Mouse (Mus musculus): ENCODE measurements at regions not wholly inside any gene's neighbourhood (a gene's known extent, or its start where the extent isn't known, plus 50 kb on each side); places are given as distances from the start of the nearest gene placed in this dataset.
"Not testable (repeated sequence)": the region's sequence is repeated elsewhere in the genome, so short reads cannot be mapped to it uniquely, and the experiment has no call there.

GRCm38 (mm10) chr2:109791921-109792320, 98.7 kb upstream of the Lin7c start:
- not testable (repeated sequence) for H3K27me3 ChIP-seq (ENCODE audit: control insufficient read depth, insufficient read depth, insufficient read length); H3K79me2 ChIP-seq (ENCODE audit: control insufficient read depth, insufficient read depth); H3ac ChIP-seq (ENCODE audit: control insufficient read depth, insufficient read length, low read depth); H3K4me3 ChIP-seq (ENCODE audit: insufficient read depth, poor library complexity, severe bottlenecking); H3K36me3 ChIP-seq (ENCODE audit: control insufficient read depth, insufficient read depth); H3K79me3 ChIP-seq (ENCODE audit: low read depth)

DNA sequence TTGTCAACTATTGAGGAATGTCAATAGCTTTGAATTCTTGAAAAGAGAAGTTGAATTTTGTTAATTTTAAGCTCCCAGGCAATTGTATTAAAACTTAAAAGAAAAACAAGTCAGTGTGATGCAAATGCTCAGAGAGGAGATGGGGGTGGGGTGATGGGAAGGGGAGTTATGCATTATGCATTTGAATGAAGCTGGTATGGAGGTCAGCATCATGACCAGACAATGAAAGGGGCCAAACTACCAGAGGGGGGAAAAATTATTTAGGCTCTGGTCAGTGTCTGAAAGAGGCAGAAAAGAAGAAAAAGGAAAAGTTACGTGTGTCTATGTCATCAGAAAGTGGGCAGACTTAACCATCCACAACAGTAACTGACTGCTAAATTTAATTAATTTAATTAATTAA, 73.7 kb upstream of the Lin7c start:
- H3K36me3 ChIP-seq (ENCODE audit: control insufficient read depth, insufficient read depth) = no peaks in the 10 kb centered on the region
- H3K27me3 ChIP-seq (ENCODE audit: control insufficient read depth, insufficient read depth, insufficient read length) = no peaks in the 10 kb centered on the region
- H3K79me3 ChIP-seq (ENCODE audit: low read depth) = no peaks in the 10 kb centered on the region
- TF ChIP-seq USF1 (IDR thresholded peaks at IDR 0.05; ENCODE audit: low read depth) = no peak
- TF ChIP-seq CEBPB (IDR thresholded peaks at IDR 0.05; ENCODE audit: low read depth) = no peak
- TF ChIP-seq FOSL1 (IDR thresholded peaks at IDR 0.05; ENCODE audit: insufficient read depth, low read length, poor library complexity, severe bottlenecking) = no peak
- no peak for TF ChIP-seq MYOD1 (IDR thresholded peaks at IDR 0.05; ENCODE audit: control insufficient read depth, insufficient read length, low read depth)
- no peak for TF ChIP-seq MYOG (IDR thresholded peaks at IDR 0.05; ENCODE audit: control insufficient read depth, extremely low read depth, insufficient read length)
- no peak for TF ChIP-seq CTCF (IDR thresholded peaks at IDR 0.05; ENCODE audit: control insufficient read depth, insufficient read depth, insufficient read length)
- no peak for TF ChIP-seq MAX (IDR thresholded peaks at IDR 0.05)
- no peak overlapping the region for H3ac ChIP-seq (ENCODE audit: control insufficient read depth, insufficient read length, low read depth)
- no peak overlapping the region for H3K4me3 ChIP-seq (ENCODE audit: insufficient read depth, poor library complexity, severe bottlenecking)
- H3K79me2 ChIP-seq (ENCODE audit: control insufficient read depth, insufficient read depth) = no peaks in the 10 kb centered on the region

GRCm38 (mm10) chr2:109820357-109820756, 70.3 kb upstream of the Lin7c start:
- no peak overlapping the region for H3ac ChIP-seq (ENCODE audit: control insufficient read depth, insufficient read length, low read depth)
- TF ChIP-seq FOSL1 (IDR thresholded peaks at IDR 0.05; ENCODE audit: insufficient read depth, low read length, poor library complexity, severe bottlenecking) (no peak), USF1 (IDR thresholded peaks at IDR 0.05; ENCODE audit: low read depth) (no peak), CEBPB (IDR thresholded peaks at IDR 0.05; ENCODE audit: low read depth) (no peak), MYOD1 (IDR thresholded peaks at IDR 0.05; ENCODE audit: control insufficient read depth, insufficient read length, low read depth) (no peak), MYOG (IDR thresholded peaks at IDR 0.05; ENCODE audit: control insufficient read depth, extremely low read depth, insufficient read length) (no peak), CTCF (IDR thresholded peaks at IDR 0.05; ENCODE audit: control insufficient read depth, insufficient read depth, insufficient read length) (no peak)
- H3K79me2 ChIP-seq (ENCODE audit: control insufficient read depth, insufficient read depth) = no peaks in the 10 kb centered on the region

GRCm38 (mm10) chr2:109820869-109821268, 69.8 kb upstream of the Lin7c start:
- Histone ChIP-seq H3K4me3 (ENCODE audit: insufficient read depth, poor library complexity, severe bottlenecking) (no peak overlapping the region), H3K27me3 (ENCODE audit: control insufficient read depth, insufficient read depth, insufficient read length) (no peaks in the 10 kb centered on the region), H3ac (ENCODE audit: control insufficient read depth, insufficient read length, low read depth) (no peak overlapping the region), H3K79me2 (ENCODE audit: control insufficient read depth, insufficient read depth) (no peaks in the 10 kb centered on the region), H3K36me3 (ENCODE audit: control insufficient read depth, insufficient read depth) (no peaks in the 10 kb centered on the region), H3K79me3 (ENCODE audit: low read depth) (no peaks in the 10 kb centered on the region)
- TF ChIP-seq USF1 (IDR thresholded peaks at IDR 0.05; ENCODE audit: low read depth) (no peak), MAX (IDR thresholded peaks at IDR 0.05) (no peak), FOSL1 (IDR thresholded peaks at IDR 0.05; ENCODE audit: insufficient read depth, low read length, poor library complexity, severe bottlenecking) (no peak), CEBPB (IDR thresholded peaks at IDR 0.05; ENCODE audit: low read depth) (no peak), MYOD1 (IDR thresholded peaks at IDR 0.05; ENCODE audit: control insufficient read depth, insufficient read length, low read depth) (no peak), MYOG (IDR thresholded peaks at IDR 0.05; ENCODE audit: control insufficient read depth, extremely low read depth, insufficient read length) (no peak), CTCF (IDR thresholded peaks at IDR 0.05; ENCODE audit: control insufficient read depth, insufficient read depth, insufficient read length) (no peak)

More at GRCm38 (mm10) chr2:109820357-109820756, 70.3 kb upstream of the Lin7c start:
- Histone ChIP-seq H3K4me3 (ENCODE audit: insufficient read depth, poor library complexity, severe bottlenecking) (no peak overlapping the region), H3K27me3 (ENCODE audit: control insufficient read depth, insufficient read depth, insufficient read length) (no peaks in the 10 kb centered on the region), H3K79me3 (ENCODE audit: low read depth) (no peaks in the 10 kb centered on the region), H3K36me3 (ENCODE audit: control insufficient read depth, insufficient read depth) (no peaks in the 10 kb centered on the region)

- H3K27me3 ChIP-seq (ENCODE audit: control insufficient read depth, insufficient read depth, insufficient read length) = no peaks in the 10 kb centered on the region
- no peak for TF ChIP-seq CEBPB (IDR thresholded peaks at IDR 0.05; ENCODE audit: low read depth)
- TF ChIP-seq MYOD1 (IDR thresholded peaks at IDR 0.05; ENCODE audit: control insufficient read depth, insufficient read length, low read depth) = peak; percentile 53
- H3K79me2 ChIP-seq (ENCODE audit: control insufficient read depth, insufficient read depth) = no peaks in the 10 kb centered on the region
- H3ac ChIP-seq (ENCODE audit: control insufficient read depth, insufficient read length, low read depth) = no peak overlapping the region
- H3K79me3 ChIP-seq (ENCODE audit: low read depth) = no peaks in the 10 kb centered on the region
- H3K4me3 ChIP-seq (ENCODE audit: insufficient read depth, poor library complexity, severe bottlenecking) = no peak overlapping the region
- no peaks in the 10 kb centered on the region for H3K36me3 ChIP-seq (ENCODE audit: control insufficient read depth, insufficient read depth)
Measured at GRCm38 (mm10) chr2:109822993-109823830, 67.4 kb upstream of the Lin7c start.

- Histone ChIP-seq H3K4me3 (ENCODE audit: insufficient read depth, poor library complexity, severe bottlenecking) (no peak overlapping the region), H3ac (ENCODE audit: control insufficient read depth, insufficient read length, low read depth) (no peak overlapping the region), H3K79me2 (ENCODE audit: control insufficient read depth, insufficient read depth) (no peaks in the 10 kb centered on the region), H3K36me3 (ENCODE audit: control insufficient read depth, insufficient read depth) (no peaks in the 10 kb centered on the region), H3K27me3 (ENCODE audit: control insufficient read depth, insufficient read depth, insufficient read length) (no peaks in the 10 kb centered on the region), H3K79me3 (ENCODE audit: low read depth) (no peaks in the 10 kb centered on the region)
- peak; percentile 32 for TF ChIP-seq FOSL1 (IDR thresholded peaks at IDR 0.05; ENCODE audit: insufficient read depth, low read length, poor library complexity, severe bottlenecking)
- no peak for TF ChIP-seq USF1 (IDR thresholded peaks at IDR 0.05; ENCODE audit: low read depth)
- peak; percentile 32 for TF ChIP-seq CEBPB (IDR thresholded peaks at IDR 0.05; ENCODE audit: low read depth)
- no peak for TF ChIP-seq CTCF (IDR thresholded peaks at IDR 0.05; ENCODE audit: control insufficient read depth, insufficient read depth, insufficient read length)
- TF ChIP-seq MYOD1 (IDR thresholded peaks at IDR 0.05; ENCODE audit: control insufficient read depth, insufficient read length, low read depth) = no peak
Measured at GRCm38 (mm10) chr2:109840258-109840657, 50.4 kb upstream of the Lin7c start.
